Mouse (Mus musculus): ENCODE measurements at regions not wholly inside any gene's neighbourhood (a gene's known extent, or its start where the extent isn't known, plus 50 kb on each side); places are given as distances from the start of the nearest gene placed in this dataset.
A peak's percentile ranks its signal among the peaks of the same experiment; 100 is the strongest.
"Not testable (repeated sequence)": the region's sequence is repeated elsewhere in the genome, so short reads cannot be mapped to it uniquely, and the experiment has no call there.

- no peak for DNase-seq
Observed at GRCm38 (mm10) chr11:121894801-121895200, 64.8 kb downstream of the Ptchd3 start.

GRCm38 (mm10) chr11:121904393-121904792 is 74.3 kb downstream of the Ptchd3 start:
- not testable (repeated sequence) for DNase-seq

GRCm38 (mm10) chr11:121924631-121925030 is 94.6 kb downstream of the Ptchd3 start:
- DNase-seq, result not testable (repeated sequence)

GRCm38 (mm10) chr11:121925043-121925442 is 95.0 kb downstream of the Ptchd3 start:
- not testable (repeated sequence) for DNase-seq

GRCm38 (mm10) chr11:121951726-121952125 is 121.7 kb downstream of the Ptchd3 start:
- not testable (repeated sequence) for DNase-seq

GRCm38 (mm10) chr11:121956367-121957235 is 126.6 kb downstream of the Ptchd3 start:
- DNase-seq, result peak; percentile 86

GRCm38 (mm10) chr11:121958735-121959134 is 128.7 kb downstream of the Ptchd3 start:
- not testable (repeated sequence) for DNase-seq

GRCm38 (mm10) chr11:121964111-121964510 is 134.1 kb downstream of the Ptchd3 start:
- DNase-seq, result not testable (repeated sequence)

- not testable (repeated sequence) for DNase-seq
Observed at GRCm38 (mm10) chr11:121965911-121966310, 135.9 kb downstream of the Ptchd3 start.
